Comparison of ENCODE assay signal across 8 mouse cellular contexts in genomic region chr2:55437007-55437949, GRCm38 (mm10). TPM values are rescaled to one million over a fixed set of nuclear protein-coding genes. Genes with fewer than 3 reads are reported as not detected.
DNase-seq lines count a peak whose midpoint lies in the region; ATAC-seq and TF ChIP-seq lines count a peak whose summit lies in the region.

No protein-coding gene starts in this region.

- no peak for TF ChIP-seq POLR2A in ES-Bruce4 (IDR thresholded peaks at IDR 0.05; ENCODE audit: insufficient read depth, low read length)

- H3K27ac ChIP-seq in ES-Bruce4 (ENCODE audit: insufficient read depth, low read length), result no peak overlapping the region
- no peak overlapping the region for H3K27ac ChIP-seq in forebrain, embryonic 13.5 days
- peak overlapping the region; percentile 96 for H3K27ac ChIP-seq in layer of hippocampus, adult 2 months
- H3K27ac ChIP-seq in stomach, embryonic 15.5 days, result no peak overlapping the region

- peaks cover 3% of the 10 kb centered on the region; the same call in 1 of the 2 replicates for H3K27me3 ChIP-seq in ES-Bruce4 (ENCODE audit: control insufficient read depth, insufficient read depth, low read length, poor library complexity, severe bottlenecking)
- peaks cover 11% of the 10 kb centered on the region for H3K27me3 ChIP-seq in forebrain, embryonic 13.5 days
- H3K27me3 ChIP-seq in stomach, embryonic 15.5 days (replicated peaks), result peaks cover 21% of the 10 kb centered on the region

- H3K4me2 ChIP-seq in forebrain, embryonic 13.5 days, result peak overlapping the region; percentile 98
- H3K4me2 ChIP-seq in stomach, embryonic 15.5 days, result peak overlapping the region; percentile 83

- no peak for TF ChIP-seq EP300 in ES-Bruce4 (IDR thresholded peaks at IDR 0.05; ENCODE audit: insufficient read depth, low read depth, low read length)

- peak overlapping the region; percentile 24; the same call in 1 of the 2 replicates for H3K4me3 ChIP-seq in ES-Bruce4 (ENCODE audit: low read depth, low read length)
- peak overlapping the region; percentile 55 for H3K4me3 ChIP-seq in forebrain, embryonic 13.5 days
- H3K4me3 ChIP-seq in layer of hippocampus, adult 2 months, result peak overlapping the region; percentile 83
- H3K4me3 ChIP-seq in stomach, embryonic 15.5 days (replicated peaks), result peak overlapping the region; percentile 41

- TF ChIP-seq CTCF in ES-Bruce4 (IDR thresholded peaks at IDR 0.05; ENCODE audit: low read depth, low read length), result no peak
- TF ChIP-seq CTCF in layer of hippocampus, adult 2 months (conservative IDR thresholded peaks at IDR 0.05), result no peak

- H3K9me3 ChIP-seq in ES-Bruce4 (replicated peaks; ENCODE audit: control insufficient read depth, insufficient read depth, low read length, poor library complexity, severe bottlenecking), result no peaks in the 10 kb centered on the region
- H3K9me3 ChIP-seq in forebrain, embryonic 13.5 days (replicated peaks), result no peaks in the 10 kb centered on the region
- no peaks in the 10 kb centered on the region for H3K9me3 ChIP-seq in stomach, embryonic 15.5 days

- ATAC-seq in forebrain, embryonic 13.5 days, result peak; percentile 52
- ATAC-seq in stomach, embryonic 15.5 days (ENCODE audit: insufficient read depth, low FRiP score, low read depth), result 0 out of 2 replicates have a peak, but pooled peaks have one; percentile 25

- under 1% methylated on average over 51 of the region's 51 CpGs for WGBS in forebrain, embryonic 13.5 days
- WGBS in stomach, embryonic 15.5 days, result 1% methylated on average over 51 of the region's 51 CpGs

- H3K4me1 ChIP-seq in ES-Bruce4 (ENCODE audit: control insufficient read depth, insufficient read depth, low read length), result no peaks in the 10 kb centered on the region
- peaks cover 29% of the 10 kb centered on the region for H3K4me1 ChIP-seq in forebrain, embryonic 13.5 days
- H3K4me1 ChIP-seq in stomach, embryonic 15.5 days, result peaks cover 15% of the 10 kb centered on the region

- DNase-seq in cerebellum, adult 11 months, result peak; percentile 40
- DNase-seq in layer of hippocampus, adult 2 months (ENCODE audit: low spot score in 2 of 2), result peak in 1 of 2 experiments; percentile 35
- DNase-seq in mesoderm, embryonic 11.5 days (ENCODE audit: low read depth, low spot score), result peak; percentile 41
- DNase-seq in gastrocnemius, adult 8-10 months (ENCODE audit: low spot score in 2 of 2), result no peak
- no peak for DNase-seq in yolk sac, embryonic 10.5 days (ENCODE audit: low spot score)

- no peaks in the 10 kb centered on the region for H3K36me3 ChIP-seq in ES-Bruce4 (ENCODE audit: control insufficient read depth, insufficient read depth, low read length, poor library complexity, severe bottlenecking)
- no peaks in the 10 kb centered on the region for H3K36me3 ChIP-seq in forebrain, embryonic 13.5 days (ENCODE audit: poor library complexity, severe bottlenecking)
- no peaks in the 10 kb centered on the region for H3K36me3 ChIP-seq in stomach, embryonic 15.5 days

- no peak overlapping the region; the same call in 1 of the 2 replicates for H3K9ac ChIP-seq in ES-Bruce4 (ENCODE audit: low read depth, poor library complexity, severe bottlenecking)
- H3K9ac ChIP-seq in forebrain, embryonic 13.5 days, result peak overlapping the region; percentile 71
- H3K9ac ChIP-seq in stomach, embryonic 15.5 days, result no peak overlapping the region

RNA-seq across cellular contexts. Expression of gene Kcnj3, which starts 1.5 kb away (rescaled TPM):
- polyA plus RNA-seq in ES-Bruce4 (2011; ENCODE audit: insufficient read depth, insufficient read length, low read depth, missing spikeins), result not detected in 2 replicates
- 2.2 and 2.5 TPM in 2 replicates for polyA plus RNA-seq in forebrain, embryonic 13.5 days (2015; fragmentation: Nextera tagmentation; extraction: Ambion mirVana)
- total RNA-seq in layer of hippocampus, adult 2 months (2021), result 100 to 1,000 TPM; 112 to 124 TPM
- 0.17 and 0.22 TPM in 2 replicates for polyA plus RNA-seq in stomach, embryonic 15.5 days (2015; fragmentation: Nextera tagmentation; extraction: Ambion mirVana)
- 1 to 10 TPM in 1 of 4 experiments, under 1 TPM in 3; 0.24 to 1.0 (median 0.36) TPM for total RNA-seq in gastrocnemius, adult 8-10 months (2022)

Comparison
In these comparisons a context has a peak if more than half of its experiments do, and no peak if none do; other contexts are left out.
1. H3K4me3 ChIP-seq: peak in every context shown above with its lines; median percentile 83 in layer of hippocampus, adult 2 months; 55 in forebrain, embryonic 13.5 days; 41 in stomach, embryonic 15.5 days; 24 in ES-Bruce4.
2. DNase-seq: peak in cerebellum, adult 11 months (single experiment) and mesoderm, embryonic 11.5 days (single experiment); none in gastrocnemius, adult 8-10 months (0 of 2) and yolk sac, embryonic 10.5 days (single experiment).